9 mouse cellular contexts compared by ENCODE assay signal in the genomic region with DNA sequence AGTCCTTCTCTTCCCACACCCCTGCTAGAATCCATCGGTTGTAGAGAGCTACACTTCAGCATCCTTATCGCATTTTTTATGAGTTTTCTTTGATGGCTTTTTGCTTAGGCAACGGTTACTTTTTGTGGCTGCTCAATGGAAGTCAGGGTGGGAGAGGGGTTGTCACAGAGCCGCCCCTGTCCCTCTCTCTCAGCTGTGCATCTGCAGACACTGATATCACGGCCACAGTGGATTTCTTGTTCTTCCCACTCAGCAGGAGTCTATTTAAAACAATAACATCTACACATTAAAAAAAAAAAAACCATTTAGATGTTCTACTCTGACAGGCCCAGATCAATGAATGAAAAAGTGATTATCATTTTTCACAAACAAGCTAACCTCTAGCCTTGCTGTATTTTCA. TPM values are rescaled to one million over a fixed set of nuclear protein-coding genes. Genes with fewer than 3 reads are reported as not detected.
"Had no signal": no experiment of that assay in that cellular context is flagged by ENCODE, and none has a peak within 500 bp of the region (broad histone marks: within the 10 kb centered on the region; RNA-seq: fewer than 3 reads in every experiment).

No protein-coding gene starts in this region.

- ATAC-seq: lung, postnatal 0 days had no signal

- H3K4me2 ChIP-seq: liver, embryonic 11.5 days; liver, embryonic 15.5 days had no signal

- H3K9ac ChIP-seq: liver, embryonic 15.5 days had no signal

- H3K27ac ChIP-seq: left cerebral cortex, adult 2 months; limb, embryonic 10.5 days; liver, embryonic 15.5 days; midbrain, embryonic 10.5 days had no signal

- H3K4me3 ChIP-seq: left cerebral cortex, adult 2 months; limb, embryonic 10.5 days; liver, embryonic 15.5 days; midbrain, embryonic 10.5 days had no signal

- H3K9me3 ChIP-seq: limb, embryonic 10.5 days; liver, embryonic 15.5 days; midbrain, embryonic 10.5 days had no signal

- H3K27me3 ChIP-seq: liver, embryonic 15.5 days had no signal

- H3K36me3 ChIP-seq: limb, embryonic 10.5 days; liver, embryonic 15.5 days; midbrain, embryonic 10.5 days had no signal

- H3K4me1 ChIP-seq: limb, embryonic 10.5 days; liver, embryonic 15.5 days; midbrain, embryonic 10.5 days had no signal

- DNase-seq: lung, adult 2 months; thymus, adult 18-20 months had no signal

RNA-seq across cellular contexts. Expression of a gene that starts 13.0 kb away (rescaled TPM):
- total RNA-seq: megakaryocyte, adult 5-6 weeks had no signal
- polyA plus RNA-seq: limb, embryonic 10.5 days; liver, embryonic 11.5 days; lung, postnatal 0 days had no signal
